Mouse (Mus musculus): ENCODE measurements at regions not wholly inside any gene's neighbourhood (a gene's known extent, or its start where the extent isn't known, plus 50 kb on each side); places are given as distances from the start of the nearest gene placed in this dataset.
"Not testable (repeated sequence)": the region's sequence is repeated elsewhere in the genome, so short reads cannot be mapped to it uniquely, and the experiment has no call there.

GRCm38 (mm10) chr13:68451521-68451920, 130.4 kb downstream of the Mtrr start:
- DNase-seq (ENCODE audit: low spot score in 2 of 2): not testable (repeated sequence)

GRCm38 (mm10) chr13:68444309-68444708, 137.6 kb downstream of the Mtrr start:
- DNase-seq (ENCODE audit: low spot score in 2 of 2): peak in 1 of 2 experiments; percentile 6

Data from adrenal gland, adult 18-20 months (tissue).